Mouse (Mus musculus) liver, postnatal 0 days (tissue): ENCODE data around the gene Madcam1.

Experiments
- CTCF ChIP-seq: sonication (generic); IDR thresholded peaks from 2 replicates; pipeline ENCODE4 v1.5.1; 2016; ENCODE audit warnings: antibody characterized with exemption, low read depth
- EP300 ChIP-seq: IDR thresholded peaks from 2 replicates; pipeline ENCODE4 v1.6.1; 2016; ENCODE audit warnings: antibody characterized with exemption, low read depth, mild to moderate bottlenecking

DNA sequence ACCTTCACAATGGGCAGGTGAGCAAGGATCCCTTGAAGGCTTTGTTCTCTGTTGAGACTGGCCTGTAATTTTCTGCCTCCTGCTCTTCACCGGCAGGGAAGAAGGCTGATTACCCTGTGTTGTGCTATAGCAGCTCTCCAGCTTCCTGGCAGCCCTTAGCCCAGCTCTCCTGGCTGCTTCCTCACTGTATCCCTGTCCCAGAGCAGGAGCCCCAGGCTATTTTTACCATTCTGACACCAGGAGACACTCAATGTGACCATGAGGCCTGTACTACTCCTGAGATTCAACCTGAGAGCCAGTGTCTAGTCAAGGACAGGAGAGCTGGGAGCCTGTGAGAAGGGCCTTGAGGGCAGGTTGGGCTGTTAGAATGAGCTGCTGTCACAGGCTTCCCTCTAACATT is 22.3 kb downstream of the Madcam1 start:
- no peak for TF ChIP-seq CTCF
- no peak for TF ChIP-seq EP300
